Mouse (Mus musculus): ENCODE measurements around the gene Dapk2. TPM values are rescaled to one million over a fixed set of nuclear protein-coding genes. Genes with fewer than 3 reads are reported as not detected.

Dapk2 gene
- polyA plus RNA-seq, 1 experiment, result 32.8 TPM

GRCm38 (mm10) chr9:66160155-66160554 lies 2.1 kb downstream of the Dapk2 start:
- no peak for TF ChIP-seq CTCF (IDR thresholded peaks at IDR 0.05; ENCODE audit: insufficient read depth, low read length)
- TF ChIP-seq POLR2A (IDR thresholded peaks at IDR 0.05; ENCODE audit: borderline replicate concordance, extremely low read depth, low read depth, low read length), result no peak
- WGBS, result 93% methylated on average over 2 of the region's 2 CpGs

DNA sequence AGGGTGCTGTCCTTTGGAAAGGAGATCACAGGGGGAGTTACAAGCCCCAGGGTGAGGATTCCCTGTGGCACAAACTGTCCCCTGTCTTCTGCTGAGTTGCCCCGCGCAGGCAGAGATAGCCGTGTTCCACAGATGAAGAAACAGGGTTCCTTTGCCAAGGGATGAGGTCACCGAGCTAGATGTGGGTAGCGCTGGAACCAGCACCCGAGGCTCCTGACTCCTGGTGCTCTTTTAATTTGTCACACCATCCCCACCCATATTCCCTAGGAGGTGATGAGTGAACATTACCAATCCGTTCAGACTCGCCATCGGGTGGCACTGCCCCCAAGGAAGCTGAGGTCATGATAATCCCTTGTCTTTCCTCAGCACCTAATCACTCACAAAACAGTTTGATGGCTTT lies 5.0 kb downstream of the Dapk2 start:
- WGBS, result 60% methylated on average over 9 of the region's 9 CpGs
- Histone ChIP-seq H3K4me1 (ENCODE audit: control insufficient read depth, insufficient read depth, low read length) (no peaks in the 10 kb centered on the region; the same call in 1 of the 2 replicates), H3K4me3 (replicated peaks; ENCODE audit: extremely low read depth, low read depth, low read length) (no peak overlapping the region)
- no peak for DNase-seq
- TF ChIP-seq POLR2A (IDR thresholded peaks at IDR 0.05; ENCODE audit: borderline replicate concordance, extremely low read depth, low read depth, low read length) (no peak), CTCF (IDR thresholded peaks at IDR 0.05; ENCODE audit: insufficient read depth, low read length) (peak; percentile 22; the same call in 1 of the 2 replicates)

More at GRCm38 (mm10) chr9:66160155-66160554, 2.1 kb downstream of the Dapk2 start:
- no peak overlapping the region for H3K4me3 ChIP-seq (replicated peaks; ENCODE audit: extremely low read depth, low read depth, low read length)
- no peak for DNase-seq
- H3K4me1 ChIP-seq (ENCODE audit: control insufficient read depth, insufficient read depth, low read length), result no peaks in the 10 kb centered on the region; the same call in 1 of the 2 replicates

DNA sequence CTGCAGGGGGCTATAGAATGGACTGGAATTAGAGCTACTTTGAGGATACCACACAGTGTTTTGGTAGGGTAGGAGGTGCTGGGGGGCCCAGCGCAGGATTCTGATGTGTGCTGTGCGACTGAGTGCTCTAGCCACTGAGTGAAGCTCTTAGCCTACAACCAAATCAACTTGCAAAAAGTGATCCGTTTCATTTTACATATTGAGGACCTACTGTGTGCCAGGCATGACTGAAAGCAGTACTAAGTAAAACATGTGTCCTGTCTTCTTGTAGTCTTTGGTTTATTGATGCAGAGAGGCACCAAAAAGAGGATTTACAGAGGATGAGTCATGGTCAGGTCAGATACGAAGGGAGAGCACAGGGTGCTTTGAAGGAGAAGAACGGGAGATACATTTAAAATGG lies 9.2 kb downstream of the Dapk2 start:
- 84% methylated on average over 5 of the region's 5 CpGs for WGBS
- DNase-seq, result no peak
- H3K4me3 ChIP-seq (replicated peaks; ENCODE audit: extremely low read depth, low read depth, low read length), result no peak overlapping the region
- TF ChIP-seq POLR2A (IDR thresholded peaks at IDR 0.05; ENCODE audit: borderline replicate concordance, extremely low read depth, low read depth, low read length), result no peak
- TF ChIP-seq CTCF (IDR thresholded peaks at IDR 0.05; ENCODE audit: insufficient read depth, low read length), result no peak
- H3K4me1 ChIP-seq (ENCODE audit: control insufficient read depth, insufficient read depth, low read length), result peaks cover 3% of the 10 kb centered on the region

GRCm38 (mm10) chr9:66168233-66168632 lies 10.2 kb downstream of the Dapk2 start:
- no peak for TF ChIP-seq CTCF (IDR thresholded peaks at IDR 0.05; ENCODE audit: insufficient read depth, low read length)
- TF ChIP-seq POLR2A (IDR thresholded peaks at IDR 0.05; ENCODE audit: borderline replicate concordance, extremely low read depth, low read depth, low read length), result no peak
- DNase-seq, result no peak
- peaks cover 3% of the 10 kb centered on the region for H3K4me1 ChIP-seq (ENCODE audit: control insufficient read depth, insufficient read depth, low read length)
- no peak overlapping the region for H3K4me3 ChIP-seq (replicated peaks; ENCODE audit: extremely low read depth, low read depth, low read length)
- 42% methylated on average over 1 of the region's 1 CpGs for WGBS

DNA sequence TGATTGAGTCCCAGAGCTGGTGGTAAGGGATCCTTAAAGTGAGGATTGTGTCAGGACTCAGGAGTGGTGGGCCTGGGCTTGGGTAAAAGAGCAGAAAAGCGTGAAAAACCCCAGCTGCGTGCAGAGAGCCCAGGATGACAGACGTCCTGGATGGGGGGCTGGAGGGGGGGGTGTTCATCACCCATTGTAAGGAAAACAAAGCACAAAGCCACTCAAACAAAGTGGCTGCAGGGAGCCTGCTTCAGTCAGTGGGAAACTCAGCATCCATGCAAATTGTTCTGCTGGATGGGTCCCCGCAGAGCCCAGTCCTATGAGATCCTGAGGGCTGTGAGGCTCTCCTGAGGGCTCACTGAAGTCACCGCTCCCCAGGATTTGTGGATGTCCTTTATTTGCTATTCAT lies 12.5 kb downstream of the Dapk2 start:
- WGBS, result 68% methylated on average over 5 of the region's 5 CpGs
- TF ChIP-seq POLR2A (IDR thresholded peaks at IDR 0.05; ENCODE audit: borderline replicate concordance, extremely low read depth, low read depth, low read length) (no peak), CTCF (IDR thresholded peaks at IDR 0.05; ENCODE audit: insufficient read depth, low read length) (no peak)
- Histone ChIP-seq H3K4me3 (replicated peaks; ENCODE audit: extremely low read depth, low read depth, low read length) (no peak overlapping the region), H3K4me1 (ENCODE audit: control insufficient read depth, insufficient read depth, low read length) (peaks cover 6% of the 10 kb centered on the region)
- no peak for DNase-seq

- DNase-seq, result no peak
- TF ChIP-seq POLR2A (IDR thresholded peaks at IDR 0.05; ENCODE audit: borderline replicate concordance, extremely low read depth, low read depth, low read length) (no peak), CTCF (IDR thresholded peaks at IDR 0.05; ENCODE audit: insufficient read depth, low read length) (no peak)
- Histone ChIP-seq H3K4me3 (replicated peaks; ENCODE audit: extremely low read depth, low read depth, low read length) (no peak overlapping the region), H3K4me1 (ENCODE audit: control insufficient read depth, insufficient read depth, low read length) (peaks cover 6% of the 10 kb centered on the region)
- WGBS, result 58% methylated on average over 12 of the region's 12 CpGs
These were observed 13.4 kb downstream of the Dapk2 start for GRCm38 (mm10) chr9:66171275-66171921.

DNA sequence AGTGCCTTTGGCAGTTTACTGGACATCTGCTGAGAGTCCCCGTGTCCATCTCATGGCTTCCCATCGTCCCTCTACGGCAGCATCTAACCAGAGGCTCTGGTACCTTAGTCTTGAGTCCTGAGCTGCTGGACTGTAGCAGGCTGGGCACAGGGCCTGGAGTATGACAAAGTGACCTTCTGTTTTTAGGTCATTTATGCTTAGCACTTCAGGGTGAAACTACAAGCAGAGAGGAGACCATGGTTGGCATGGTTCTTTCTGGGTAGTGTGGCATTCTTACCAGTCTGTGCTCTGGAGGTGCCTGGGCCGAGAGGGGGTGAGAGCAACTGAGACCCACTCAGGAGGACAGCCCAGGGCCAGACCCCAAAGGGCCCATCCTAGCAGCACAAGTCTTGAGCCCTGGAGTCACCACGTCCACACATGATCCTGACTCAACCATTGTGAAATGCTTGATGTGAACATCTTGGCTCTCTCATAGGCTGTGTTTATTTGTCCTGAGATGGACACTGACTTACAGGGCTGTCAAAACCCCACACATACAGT lies 15.4 kb downstream of the Dapk2 start:
- no peak overlapping the region for H3K4me3 ChIP-seq (replicated peaks; ENCODE audit: extremely low read depth, low read depth, low read length)
- no peak for TF ChIP-seq CTCF (IDR thresholded peaks at IDR 0.05; ENCODE audit: insufficient read depth, low read length)
- TF ChIP-seq POLR2A (IDR thresholded peaks at IDR 0.05; ENCODE audit: borderline replicate concordance, extremely low read depth, low read depth, low read length), result no peak
- peaks cover 6% of the 10 kb centered on the region for H3K4me1 ChIP-seq (ENCODE audit: control insufficient read depth, insufficient read depth, low read length)
- DNase-seq, result no peak
- WGBS, result 88% methylated on average over 5 of the region's 5 CpGs

DNA sequence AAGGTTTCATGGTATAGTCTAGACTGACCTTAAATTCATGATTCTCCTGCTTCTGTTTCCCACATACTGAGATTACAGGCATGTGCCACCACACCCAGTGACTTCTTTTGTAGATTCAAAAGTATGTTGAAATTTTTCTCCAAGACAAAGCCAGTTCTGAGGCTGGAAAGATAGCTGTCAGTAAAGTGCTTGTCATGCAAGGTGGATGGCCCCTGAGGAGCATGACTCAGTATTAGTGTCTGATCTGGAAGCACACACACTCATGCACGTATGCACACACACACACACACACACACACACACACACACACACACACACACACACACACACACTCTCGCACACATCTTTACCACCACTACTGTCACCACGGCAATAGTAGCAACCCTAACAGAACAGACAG lies 17.0 kb downstream of the Dapk2 start:
- Histone ChIP-seq H3K4me1 (ENCODE audit: control insufficient read depth, insufficient read depth, low read length) (peaks cover 6% of the 10 kb centered on the region), H3K4me3 (replicated peaks; ENCODE audit: extremely low read depth, low read depth, low read length) (no peak overlapping the region)
- no peak for DNase-seq
- 84% methylated on average over 3 of the region's 3 CpGs for WGBS
- no peak for TF ChIP-seq POLR2A (IDR thresholded peaks at IDR 0.05; ENCODE audit: borderline replicate concordance, extremely low read depth, low read depth, low read length)
- no peak for TF ChIP-seq CTCF (IDR thresholded peaks at IDR 0.05; ENCODE audit: insufficient read depth, low read length)

DNA sequence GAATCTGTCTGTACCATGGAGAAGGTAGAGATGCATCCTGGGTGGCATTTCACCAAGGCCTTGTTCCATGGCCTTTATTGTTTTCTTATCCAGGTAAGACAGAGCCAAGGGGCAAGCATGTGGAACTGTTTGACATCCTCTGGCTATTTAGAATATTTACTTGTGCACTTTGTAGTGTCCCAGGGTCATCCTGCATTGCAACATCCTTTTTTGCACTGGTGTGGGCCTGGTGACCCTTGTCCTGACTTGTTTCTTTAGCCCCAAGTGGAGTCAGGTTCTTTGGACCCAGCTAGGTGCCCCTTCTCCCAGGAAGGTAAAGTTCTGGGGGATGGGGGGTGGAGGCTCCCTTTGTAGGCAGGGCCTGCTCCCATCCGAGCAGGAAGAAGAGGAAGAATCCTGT lies 20.0 kb downstream of the Dapk2 start:
- peaks cover 13% of the 10 kb centered on the region for H3K4me1 ChIP-seq (ENCODE audit: control insufficient read depth, insufficient read depth, low read length)
- no peak overlapping the region for H3K4me3 ChIP-seq (replicated peaks; ENCODE audit: extremely low read depth, low read depth, low read length)
- TF ChIP-seq POLR2A (IDR thresholded peaks at IDR 0.05; ENCODE audit: borderline replicate concordance, extremely low read depth, low read depth, low read length), result no peak
- TF ChIP-seq CTCF (IDR thresholded peaks at IDR 0.05; ENCODE audit: insufficient read depth, low read length), result no peak
- no peak for DNase-seq
- 35% methylated on average over 1 of the region's 1 CpGs for WGBS

DNA sequence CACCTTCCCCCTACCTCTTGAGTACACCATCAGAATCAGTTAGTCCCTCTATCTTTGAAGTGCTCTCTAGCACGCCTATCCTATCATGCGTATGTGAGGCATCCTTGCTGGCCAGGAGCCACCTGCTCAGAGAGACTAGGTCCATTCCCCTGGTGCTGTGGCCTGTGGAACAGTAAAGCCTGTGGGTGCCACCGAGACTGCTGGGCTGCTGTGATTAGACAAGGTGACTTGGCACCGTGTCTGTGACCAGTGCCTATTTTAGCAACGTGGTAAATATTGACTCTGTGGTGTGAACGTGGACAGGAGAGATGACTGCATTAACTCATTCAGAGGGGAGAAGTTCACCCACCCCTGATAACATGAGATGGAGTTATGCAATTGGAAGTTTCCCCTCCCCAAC lies 21.8 kb downstream of the Dapk2 start:
- 53% methylated on average over 6 of the region's 6 CpGs for WGBS
- Histone ChIP-seq H3K4me3 (replicated peaks; ENCODE audit: extremely low read depth, low read depth, low read length) (no peak overlapping the region), H3K4me1 (ENCODE audit: control insufficient read depth, insufficient read depth, low read length) (peaks cover 12% of the 10 kb centered on the region)
- TF ChIP-seq CTCF (IDR thresholded peaks at IDR 0.05; ENCODE audit: insufficient read depth, low read length) (no peak), POLR2A (IDR thresholded peaks at IDR 0.05; ENCODE audit: borderline replicate concordance, extremely low read depth, low read depth, low read length) (no peak)
- peak; percentile 52 for DNase-seq
